Mouse (Mus musculus) C2C12 (cell line): ENCODE results near the gene Tti1. TPM values are rescaled to one million over a fixed set of nuclear protein-coding genes. Genes with fewer than 3 reads are reported as not detected.

ENCODE experiments used
- H3K27me3 ChIP-seq: one replicate; pipeline ENCODE4 v1.6.1; 2011; ENCODE audit not compliant: control insufficient read depth, insufficient read depth, insufficient read length
- H3K36me3 ChIP-seq: one replicate; pipeline ENCODE4 v1.6.1; 2011; ENCODE audit not compliant: control insufficient read depth, insufficient read depth
- H3K4me3 ChIP-seq: one replicate; pipeline ENCODE4 v1.5.1; 2011; ENCODE audit warnings: mild to moderate bottlenecking, control low read depth; ENCODE audit not compliant: poor library complexity, insufficient read depth, severe bottlenecking
- H3K79me2 ChIP-seq: one replicate; pipeline ENCODE4 v1.6.1; 2011; ENCODE audit not compliant: control insufficient read depth, insufficient read depth
- H3K79me3 ChIP-seq: one replicate; pipeline ENCODE4 v1.6.1; 2011; ENCODE audit warnings: low read depth, control low read depth
- H3ac ChIP-seq: one replicate; pipeline ENCODE3; 2011; ENCODE audit warnings: low read depth; ENCODE audit not compliant: control insufficient read depth, insufficient read length
- CEBPB ChIP-seq: IDR thresholded peaks from one replicate; pipeline ENCODE4 v1.6.1; 2011; ENCODE audit warnings: low read depth, mild to moderate bottlenecking, control low read depth, moderate library complexity
- CTCF ChIP-seq: IDR thresholded peaks from one replicate; pipeline ENCODE4 v1.5.1; 2011; ENCODE audit not compliant: control insufficient read depth, insufficient read depth, insufficient read length
- FOSL1 ChIP-seq: IDR thresholded peaks from one replicate; pipeline ENCODE4 v1.8.0; 2011; ENCODE audit warnings: mild to moderate bottlenecking, low read length; ENCODE audit not compliant: poor library complexity, insufficient read depth, severe bottlenecking
- MAX ChIP-seq: IDR thresholded peaks from one replicate; pipeline ENCODE4 v1.6.1; 2011; ENCODE audit warnings: mild to moderate bottlenecking, control low read depth
- MYOD1 ChIP-seq: IDR thresholded peaks from one replicate; pipeline ENCODE4 v1.6.1; 2011; ENCODE audit warnings: low read depth; ENCODE audit not compliant: control insufficient read depth, insufficient read length
- MYOG ChIP-seq: IDR thresholded peaks from one replicate; pipeline ENCODE4 v1.6.1; 2011; ENCODE audit not compliant: control insufficient read depth, insufficient read length; ENCODE audit errors: extremely low read depth
- USF1 ChIP-seq: IDR thresholded peaks from one replicate; pipeline ENCODE4 v1.6.1; 2011; ENCODE audit warnings: low read depth, mild to moderate bottlenecking, control low read depth, moderate library complexity
- polyA plus RNA-seq: library from polyadenylated mRNA; unstranded; fragments of >200 nt; fragmentation: generic; extraction: Trizol; gene quantifications from one replicate; pipeline ENCODE4 v1.2.1, GENCODE M21; 2012; ENCODE audit warnings: missing spikeins

Gene Tti1
- polyA plus RNA-seq, 1 experiment, result 12.5 TPM

- Histone ChIP-seq H3K4me3 (no peak overlapping the region), H3K36me3 (no peaks in the 10 kb centered on the region), H3ac (no peak overlapping the region), H3K79me2 (no peaks in the 10 kb centered on the region), H3K79me3 (no peaks in the 10 kb centered on the region), H3K27me3 (peaks cover 46% of the 10 kb centered on the region)
- no peak for TF ChIP-seq CTCF
- TF ChIP-seq USF1, result peak; percentile 31
- TF ChIP-seq MAX, result peak; percentile 46
- TF ChIP-seq MYOD1, result no peak
These were observed 57.6 kb downstream of the Tti1 start for GRCm38 (mm10) chr2:157970669-157971068.

GRCm38 (mm10) chr2:157970124-157970523, 58.1 kb downstream of the Tti1 start:
- H3K36me3 ChIP-seq, result no peaks in the 10 kb centered on the region
- no peak overlapping the region for H3K4me3 ChIP-seq
- H3ac ChIP-seq, result no peak overlapping the region
- H3K79me3 ChIP-seq, result no peaks in the 10 kb centered on the region
- H3K79me2 ChIP-seq, result no peaks in the 10 kb centered on the region
- H3K27me3 ChIP-seq, result peaks cover 43% of the 10 kb centered on the region
- TF ChIP-seq USF1 (no peak), MYOD1 (no peak), MAX (no peak), MYOG (no peak), FOSL1 (no peak), CTCF (no peak), CEBPB (no peak)

GRCm38 (mm10) chr2:157967856-157968255, 60.4 kb downstream of the Tti1 start:
- no peak overlapping the region for H3ac ChIP-seq
- H3K79me3 ChIP-seq, result no peaks in the 10 kb centered on the region
- no peaks in the 10 kb centered on the region for H3K36me3 ChIP-seq
- no peaks in the 10 kb centered on the region for H3K79me2 ChIP-seq
- no peak overlapping the region for H3K4me3 ChIP-seq
- H3K27me3 ChIP-seq, result peaks cover 24% of the 10 kb centered on the region
- no peak for TF ChIP-seq MYOG
- no peak for TF ChIP-seq FOSL1
- no peak for TF ChIP-seq CEBPB
- no peak for TF ChIP-seq MAX
- no peak for TF ChIP-seq CTCF
- no peak for TF ChIP-seq MYOD1
- no peak for TF ChIP-seq USF1

- no peak for TF ChIP-seq CTCF
- TF ChIP-seq MYOD1, result no peak
- TF ChIP-seq MAX, result no peak
- TF ChIP-seq MYOG, result no peak
- TF ChIP-seq FOSL1, result no peak
- TF ChIP-seq USF1, result no peak
- TF ChIP-seq CEBPB, result no peak
- no peak overlapping the region for H3K4me3 ChIP-seq
- H3K36me3 ChIP-seq, result no peaks in the 10 kb centered on the region
- no peaks in the 10 kb centered on the region for H3K79me3 ChIP-seq
- H3K79me2 ChIP-seq, result no peaks in the 10 kb centered on the region
- H3ac ChIP-seq, result no peak overlapping the region
- peaks cover 39% of the 10 kb centered on the region for H3K27me3 ChIP-seq
These were observed 70.5 kb downstream of the Tti1 start for GRCm38 (mm10) chr2:157957707-157958108.

GRCm38 (mm10) chr2:157953978-157954377, 74.3 kb downstream of the Tti1 start:
- H3K79me3 ChIP-seq, result no peaks in the 10 kb centered on the region

More at GRCm38 (mm10) chr2:157953978-157954377, 74.3 kb downstream of the Tti1 start:
- TF ChIP-seq MAX (no peak), FOSL1 (no peak), MYOD1 (no peak), MYOG (no peak), CEBPB (no peak), CTCF (no peak), USF1 (no peak)
- no peaks in the 10 kb centered on the region for H3K36me3 ChIP-seq
- H3ac ChIP-seq, result no peak overlapping the region
- H3K4me3 ChIP-seq, result no peak overlapping the region
- peaks cover 36% of the 10 kb centered on the region for H3K27me3 ChIP-seq
- no peaks in the 10 kb centered on the region for H3K79me2 ChIP-seq
